Mouse (Mus musculus) CH12.LX (cell line): ENCODE results near the gene Csmd2.

Source experiments
- BHLHE40 ChIP-seq: IDR thresholded peaks from 2 replicates; pipeline ENCODE4 v1.6.1; 2011; ENCODE audit warnings: mild to moderate bottlenecking, low read depth, low read length, improper control_type of control experiment
- CHD2 ChIP-seq: IDR thresholded peaks from 2 replicates; pipeline ENCODE4 v1.6.1; 2011; ENCODE audit warnings: low read length, improper control_type of control experiment
- CTCF ChIP-seq, 2 experiments: IDR thresholded peaks in 1 of 2; conservative IDR thresholded peaks in 1 of 2; 2 replicates each; pipeline ENCODE4 v1.5.1; 2011 to 2012; ENCODE audit warnings: low read depth in 2 of 2, low read length in 2 of 2, improper control_type of control experiment in 1 of 2, inconsistent platforms in 1 of 2, mild to moderate bottlenecking in 1 of 2, moderate library complexity in 1 of 2
- ELF1 ChIP-seq: IDR thresholded peaks from 2 replicates; pipeline ENCODE4 v1.6.1; 2014; ENCODE audit warnings: low read depth, mild to moderate bottlenecking, inconsistent platforms, low read length, improper control_type of control experiment
- EP300 ChIP-seq: IDR thresholded peaks from 2 replicates; pipeline ENCODE4 v1.6.1; 2011; ENCODE audit warnings: low read length, improper control_type of control experiment
- GABPA ChIP-seq: IDR thresholded peaks from 2 replicates; pipeline ENCODE4 v1.6.1; 2012; ENCODE audit warnings: low read depth, low read length, improper control_type of control experiment, inconsistent platforms; ENCODE audit not compliant: insufficient replicate concordance
- MYC ChIP-seq: IDR thresholded peaks from 2 replicates; pipeline ENCODE4 v1.6.1; 2011; ENCODE audit warnings: low read depth, mild to moderate bottlenecking, improper control_type of control experiment, low read length
- POLR2A ChIP-seq: IDR thresholded peaks from 2 replicates; pipeline ENCODE4 v1.6.1; 2011; ENCODE audit warnings: low read depth, mild to moderate bottlenecking, improper control_type of control experiment, low read length
- SMC3 ChIP-seq: IDR thresholded peaks from 2 replicates; pipeline ENCODE4 v1.6.1; 2011; ENCODE audit warnings: low read depth, low read length, improper control_type of control experiment

- TF ChIP-seq ELF1: no peak
- no peak for TF ChIP-seq MYC
- TF ChIP-seq EP300: no peak
- TF ChIP-seq POLR2A: no peak
- no peak for TF ChIP-seq GABPA
- no peak for TF ChIP-seq CHD2
- TF ChIP-seq BHLHE40: no peak
- TF ChIP-seq CTCF (conservative IDR thresholded peaks at IDR 0.05 in 1 of 2, IDR thresholded peaks at IDR 0.05 in 1 of 2; ENCODE audit: low read depth in 2 of 2, low read length in 2 of 2): no peak
- no peak for TF ChIP-seq SMC3
Measured at GRCm38 (mm10) chr4:127985874-127986273, 1.8 kb upstream of the Csmd2 start.
